Mouse (Mus musculus) spleen, adult 2 months (tissue): Measurements from ENCODE around the gene Ano8.

ENCODE experiments used
- CTCF ChIP-seq: fragments of 200-500 bp; IDR thresholded peaks from 2 replicates; pipeline ENCODE4 v1.5.1; 2011; ENCODE audit warnings: mild to moderate bottlenecking, inconsistent platforms; ENCODE audit not compliant: insufficient read depth, insufficient read length, insufficient replicate concordance; ENCODE audit errors: extremely low read depth
- POLR2A ChIP-seq: fragments of 200-500 bp; IDR thresholded peaks from 2 replicates; pipeline ENCODE4 v1.6.1; 2011; ENCODE audit warnings: low read depth, low read length, inconsistent platforms

DNA sequence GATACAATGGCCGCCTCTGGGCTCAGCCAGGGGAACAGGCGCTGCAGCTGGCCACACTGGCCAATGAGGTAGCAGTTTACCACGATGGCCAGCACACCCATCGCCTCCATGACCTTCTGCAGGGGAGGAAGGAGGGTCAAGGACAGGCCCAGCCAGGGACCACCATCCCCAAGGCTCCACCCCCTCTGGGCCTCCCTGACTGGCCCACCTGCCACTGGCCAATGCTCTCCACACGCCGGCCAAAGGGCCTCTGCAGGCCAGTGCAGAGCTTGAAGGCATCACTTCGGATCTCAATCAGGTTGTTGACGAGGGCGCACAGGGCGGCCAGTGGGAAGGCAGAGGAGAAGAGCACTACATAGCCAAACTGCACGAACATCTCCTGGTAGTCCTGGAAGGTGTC is 6.8 kb downstream of the Ano8 start:
- TF ChIP-seq CTCF: no peak
- TF ChIP-seq POLR2A: no peak
